Mouse (Mus musculus) embryonic fibroblast, embryonic 13.5 days (primary cell): Measurements from ENCODE around the gene Vmn1r54.

Source experiments
- CTCF ChIP-seq: IDR thresholded peaks from 2 replicates; pipeline ENCODE4 v1.5.1; 2011; ENCODE audit warnings: mild to moderate bottlenecking, control low read depth, low read length, moderate library complexity, borderline replicate concordance; ENCODE audit not compliant: insufficient read depth
- POLR2A ChIP-seq: IDR thresholded peaks from 2 replicates; pipeline ENCODE4 v1.6.1; 2011; ENCODE audit warnings: low read depth, mild to moderate bottlenecking, control low read depth, low read length, moderate library complexity

- TF ChIP-seq POLR2A (no peak), CTCF (no peak)
Measured at GRCm38 (mm10) chr6:90317510-90318258, 71.6 kb downstream of the Vmn1r54 start.
